Mouse (Mus musculus) small intestine, adult 10 weeks (tissue): ENCODE results near the gene Chgb. TPM values are rescaled to one million over a fixed set of nuclear protein-coding genes. Genes with fewer than 3 reads are reported as not detected.

Experiments
- polyA plus RNA-seq: library from polyadenylated mRNA; stranded (reverse); fragments of 350-450 nt; fragmentation: Illumina TruSeq; extraction: RNeasy Lipid Tissue Mini Kit (QIAGEN cat#74804); gene quantifications from one replicate; pipeline ENCODE4 v1.2.3, GENCODE M21; 2014; ENCODE audit warnings: low replicate concordance

Chgb gene
- polyA plus RNA-seq, result 46.0 TPM

GRCm38 (mm10) chr2:132780978-132781377, at the start of gene Chgb:
Chgb (plus strand) TSS chr2:132781278.

GRCm38 (mm10) chr2:132815608-132816314, 34.7 kb downstream of the Chgb start, which contains the start of the genes Trmt6 and Mcm8:
Trmt6 (minus strand) TSS chr2:132816055.
Mcm8 (plus strand) TSS chr2:132816141.

Other genes with a start within 250 kb of the Chgb start
- gene Gpcpd1, start 193.5 kb upstream of the Chgb start, polyA plus RNA-seq, result 229 TPM
- gene Shld1, start 94.3 kb upstream of the Chgb start, polyA plus RNA-seq, result 4.4 TPM
- 28.7 TPM for gene Trmt6, start 34.8 kb downstream of the Chgb start, polyA plus RNA-seq
- gene Mcm8, start 34.9 kb downstream of the Chgb start, polyA plus RNA-seq, result 5.8 TPM
- gene Crls1, start 65.4 kb downstream of the Chgb start, polyA plus RNA-seq, result 117 TPM
- 1.5 TPM for gene Lrrn4, start 99.6 kb downstream of the Chgb start, polyA plus RNA-seq
- 12.8 TPM for gene Fermt1, start 164.6 kb downstream of the Chgb start, polyA plus RNA-seq